Mouse (Mus musculus) limb, embryonic 13.5 days (tissue): Measurements from ENCODE around the gene Scd3. TPM values are rescaled to one million over a fixed set of nuclear protein-coding genes. Genes with fewer than 3 reads are reported as not detected.
"Not testable (repeated sequence)": the region's sequence is repeated elsewhere in the genome, so short reads cannot be mapped to it uniquely, and the experiment has no call there.

Experiments used
- ATAC-seq: fragments of 200-750 bp; cut with Nextera tagmentation; 2 replicates; pipeline ENCODE4 v1.8.0; 2017; ENCODE audit warnings: low read depth, moderate number of reproducible peaks, moderate TSS enrichment; ENCODE audit not compliant: low FRiP score
- H3K27ac ChIP-seq: fragments of 300-500 bp; sonication (generic); 2 replicates; pipeline ENCODE4 v1.5.1; 2015; ENCODE audit warnings: inconsistent platforms, mild to moderate bottlenecking, moderate library complexity
- H3K27me3 ChIP-seq: fragments of 300-500 bp; sonication (generic); 2 replicates; pipeline ENCODE4 v1.6.1; 2015; ENCODE audit warnings: mild to moderate bottlenecking, inconsistent platforms
- H3K36me3 ChIP-seq: fragments of 300-500 bp; sonication (generic); 2 replicates; pipeline ENCODE4 v1.6.1; 2015; ENCODE audit warnings: inconsistent platforms, mild to moderate bottlenecking, moderate library complexity
- H3K4me1 ChIP-seq: fragments of 300-500 bp; sonication (generic); 2 replicates; pipeline ENCODE4 v1.6.1; 2015; ENCODE audit warnings: inconsistent platforms
- H3K4me2 ChIP-seq: fragments of 300-500 bp; sonication (generic); replicated peaks from 2 replicates; pipeline ENCODE4 v1.6.1; 2015; ENCODE audit warnings: inconsistent platforms, mild to moderate bottlenecking, moderate library complexity
- H3K4me3 ChIP-seq: fragments of 300-500 bp; sonication (generic); 2 replicates; pipeline ENCODE4 v1.5.1; 2015; ENCODE audit warnings: moderate library complexity, mild to moderate bottlenecking, inconsistent platforms
- H3K9ac ChIP-seq: fragments of 300-500 bp; sonication (generic); 2 replicates; pipeline ENCODE4 v1.6.1; 2015; ENCODE audit warnings: mild to moderate bottlenecking, inconsistent platforms
- H3K9me3 ChIP-seq: fragments of 300-500 bp; sonication (generic); 2 replicates; pipeline ENCODE4 v1.6.1; 2016; ENCODE audit warnings: inconsistent platforms
- WGBS: fragments of 180-500 bp; shearing (Covaris S2); methylation state at CpG from one replicate; pipeline ENCODE4 v1.1.7; 2015; 5-methylcytosine and 5-hydroxymethylcytosine counted together
- polyA plus RNA-seq: library from polyadenylated mRNA; unstranded; fragments of >200 nt; fragmentation: Nextera tagmentation; extraction: Ambion mirVana; gene quantifications from 2 replicates; pipeline ENCODE4 v1.2.1, GENCODE M21; 2015

Gene Scd3
- polyA plus RNA-seq, 1 experiment from 2014 or later = not detected

GRCm38 (mm10) chr19:44245761-44246171 is 42.7 kb downstream of the Scd3 start:
- Histone ChIP-seq H3K36me3 (no peaks in the 10 kb centered on the region), H3K4me3 (no peak overlapping the region; the same call in 1 of the 2 replicates), H3K9ac (no peak overlapping the region), H3K4me2 (0 out of 2 replicates have a peak overlapping the region, but pooled peaks have one; percentile 79), H3K4me1 (peaks cover 28% of the 10 kb centered on the region), H3K9me3 (no peaks in the 10 kb centered on the region), H3K27me3 (no peaks in the 10 kb centered on the region), H3K27ac (no peak overlapping the region)
- 5% methylated on average over 5 of the region's 5 CpGs for whole genome bisulfite sequencing
- ATAC-seq = no peak

GRCm38 (mm10) chr19:44246341-44246911 is 43.4 kb downstream of the Scd3 start:
- H3K36me3 ChIP-seq = no peaks in the 10 kb centered on the region
- H3K27ac ChIP-seq = no peak overlapping the region
- no peak for ATAC-seq
- H3K4me2 ChIP-seq = peak overlapping the region; percentile 79
- no peaks in the 10 kb centered on the region for H3K27me3 ChIP-seq
- 52% methylated on average over 11 of the region's 11 CpGs for WGBS
- H3K9me3 ChIP-seq = no peaks in the 10 kb centered on the region
- H3K4me1 ChIP-seq = peaks cover 28% of the 10 kb centered on the region
- H3K9ac ChIP-seq = no peak overlapping the region
- H3K4me3 ChIP-seq = no peak overlapping the region

GRCm38 (mm10) chr19:44247281-44248080 is 44.4 kb downstream of the Scd3 start:
- H3K4me3 ChIP-seq = peak overlapping the region; percentile 52
- peaks cover 35% of the 10 kb centered on the region for H3K4me1 ChIP-seq
- no peaks in the 10 kb centered on the region for H3K9me3 ChIP-seq
- peak overlapping the region; percentile 94 for H3K27ac ChIP-seq
- H3K9ac ChIP-seq = peak overlapping the region; percentile 70
- no peaks in the 10 kb centered on the region for H3K36me3 ChIP-seq
- H3K4me2 ChIP-seq = peak overlapping the region; percentile 79
- ATAC-seq = peak; percentile 37
- 3% methylated on average over 25 of the region's 25 CpGs for WGBS
- no peaks in the 10 kb centered on the region for H3K27me3 ChIP-seq

GRCm38 (mm10) chr19:44248081-44248853 is 45.2 kb downstream of the Scd3 start:
- WGBS = 2% methylated on average over 36 of the region's 36 CpGs

GRCm38 (mm10) chr19:44248854-44249351 is 45.8 kb downstream of the Scd3 start:
- Histone ChIP-seq H3K27me3 (no peaks in the 10 kb centered on the region), H3K4me1 (peaks cover 36% of the 10 kb centered on the region), H3K4me3 (0 out of 2 replicates have a peak overlapping the region, but pooled peaks have one; percentile 52), H3K4me2 (peak overlapping the region; percentile 79), H3K9ac (no peak overlapping the region), H3K27ac (peak overlapping the region; percentile 94), H3K36me3 (no peaks in the 10 kb centered on the region), H3K9me3 (no peaks in the 10 kb centered on the region)
- ATAC-seq = no peak
- WGBS = 68% methylated on average over 11 of the region's 11 CpGs

More at GRCm38 (mm10) chr19:44248081-44248853, 45.2 kb downstream of the Scd3 start:
- Histone ChIP-seq H3K9me3 (no peaks in the 10 kb centered on the region), H3K27ac (peak overlapping the region; percentile 94), H3K4me3 (peak overlapping the region; percentile 52), H3K27me3 (no peaks in the 10 kb centered on the region), H3K9ac (peak overlapping the region; percentile 70), H3K4me2 (peak overlapping the region; percentile 79), H3K4me1 (peaks cover 36% of the 10 kb centered on the region), H3K36me3 (no peaks in the 10 kb centered on the region)
- ATAC-seq = peak; percentile 97

GRCm38 (mm10) chr19:44251138-44251537 is 48.1 kb downstream of the Scd3 start:
- not testable (repeated sequence) for ATAC-seq, H3K36me3 ChIP-seq, H3K4me3 ChIP-seq, H3K9me3 ChIP-seq, H3K9ac ChIP-seq, H3K27me3 ChIP-seq, H3K27ac ChIP-seq, H3K4me2 ChIP-seq
- WGBS = 92% methylated on average over 6 of the region's 6 CpGs
- peaks cover 33% of the 10 kb centered on the region for H3K4me1 ChIP-seq

- Histone ChIP-seq H3K9me3 (no peaks in the 10 kb centered on the region), H3K4me1 (peaks cover 24% of the 10 kb centered on the region), H3K9ac (no peak overlapping the region), H3K4me3 (no peak overlapping the region), H3K36me3 (no peaks in the 10 kb centered on the region), H3K27ac (no peak overlapping the region), H3K27me3 (no peaks in the 10 kb centered on the region), H3K4me2 (no peak overlapping the region)
- no peak for ATAC-seq
- WGBS = 54% methylated on average over 12 of the region's 12 CpGs
Measured at GRCm38 (mm10) chr19:44251936-44252558, 49.0 kb downstream of the Scd3 start.

GRCm38 (mm10) chr19:44254106-44254505 is 51.0 kb downstream of the Scd3 start:
- H3K36me3 ChIP-seq, H3K9me3 ChIP-seq, H3K4me1 ChIP-seq, H3K9ac ChIP-seq, H3K4me2 ChIP-seq, H3K4me3 ChIP-seq, H3K27ac ChIP-seq, H3K27me3 ChIP-seq, ATAC-seq: not testable (repeated sequence)
- WGBS = 89% methylated on average over 4 of the region's 4 CpGs

- H3K9me3 ChIP-seq = no peaks in the 10 kb centered on the region
- H3K4me2 ChIP-seq = no peak overlapping the region
- H3K4me1 ChIP-seq = peaks cover under 1% of the 10 kb centered on the region; the same call in 1 of the 2 replicates
- no peaks in the 10 kb centered on the region for H3K27me3 ChIP-seq
- 78% methylated on average over 13 of the region's 13 CpGs for WGBS
- no peak overlapping the region for H3K4me3 ChIP-seq
- ATAC-seq = no peak
- H3K36me3 ChIP-seq = no peaks in the 10 kb centered on the region
- no peak overlapping the region for H3K27ac ChIP-seq
- no peak overlapping the region for H3K9ac ChIP-seq
Measured at GRCm38 (mm10) chr19:44257377-44257966, 54.4 kb downstream of the Scd3 start.

- no peaks in the 10 kb centered on the region for H3K27me3 ChIP-seq
- peaks cover 2% of the 10 kb centered on the region; the same call in 1 of the 2 replicates for H3K4me1 ChIP-seq
- no peak overlapping the region for H3K4me2 ChIP-seq
- no peaks in the 10 kb centered on the region for H3K9me3 ChIP-seq
- ATAC-seq = no peak
- 84% methylated on average over 4 of the region's 4 CpGs for WGBS
- H3K4me3 ChIP-seq = no peak overlapping the region
- no peak overlapping the region for H3K27ac ChIP-seq
- no peaks in the 10 kb centered on the region for H3K36me3 ChIP-seq
- H3K9ac ChIP-seq = no peak overlapping the region
Measured at GRCm38 (mm10) chr19:44259484-44259883, 56.4 kb downstream of the Scd3 start.

GRCm38 (mm10) chr19:44260487-44260886 is 57.4 kb downstream of the Scd3 start:
- Histone ChIP-seq H3K4me1 (peaks cover 10% of the 10 kb centered on the region; the same call in 1 of the 2 replicates), H3K4me2 (no peak overlapping the region), H3K36me3 (no peaks in the 10 kb centered on the region), H3K27me3 (no peaks in the 10 kb centered on the region), H3K4me3 (no peak overlapping the region), H3K9me3 (no peaks in the 10 kb centered on the region), H3K9ac (no peak overlapping the region), H3K27ac (no peak overlapping the region)
- WGBS = 82% methylated on average over 5 of the region's 5 CpGs
- ATAC-seq = no peak
